Mouse (Mus musculus) kidney, adult 2 months (tissue): ENCODE measurements at regions not wholly inside any gene's neighbourhood (a gene's known extent, or its start where the extent isn't known, plus 50 kb on each side); places are given as distances from the start of the nearest gene placed in this dataset.

Experiments used
- DNase-seq: peaks from one replicate; pipeline ENCODE4 v3.0.0; 2021
- H3K27ac ChIP-seq: fragments of 200-500 bp; 2 replicates; pipeline ENCODE4 v1.5.1; 2012; ENCODE audit warnings: low read depth, low read length, control low read depth, inconsistent platforms; ENCODE audit not compliant: insufficient read depth
- H3K27me3 ChIP-seq: fragments of 200-500 bp; replicated peaks from 2 replicates; pipeline ENCODE4 v1.6.1; 2012; ENCODE audit warnings: mild to moderate bottlenecking, moderate library complexity, low read length, inconsistent platforms; ENCODE audit not compliant: control insufficient read depth, insufficient read depth
- H3K36me3 ChIP-seq: fragments of 200-500 bp; 2 replicates; pipeline ENCODE4 v1.6.1; 2012; ENCODE audit warnings: mild to moderate bottlenecking, moderate library complexity, low read length, inconsistent platforms; ENCODE audit not compliant: control insufficient read depth, insufficient read depth
- H3K4me1 ChIP-seq: fragments of 200-500 bp; 2 replicates; pipeline ENCODE4 v1.6.1; 2011; ENCODE audit warnings: low read length; ENCODE audit not compliant: control insufficient read depth, insufficient read depth
- H3K4me3 ChIP-seq: fragments of 200-500 bp; 2 replicates; pipeline ENCODE4 v1.5.1; 2011; ENCODE audit warnings: mild to moderate bottlenecking, low read depth, low read length, control low read depth; ENCODE audit not compliant: insufficient read depth
- CTCF ChIP-seq: fragments of 200-500 bp; conservative IDR thresholded peaks from 2 replicates; pipeline ENCODE4 v1.5.1; 2011; ENCODE audit warnings: low read depth, mild to moderate bottlenecking, control low read depth, low read length, moderate library complexity, mixed read lengths; ENCODE audit not compliant: insufficient read depth, insufficient read length
- POLR2A ChIP-seq: fragments of 200-500 bp; IDR thresholded peaks from one replicate; pipeline ENCODE4 v1.6.1; 2011; ENCODE audit warnings: low read depth, low read length, control low read depth
- WGBS: fragments of 180-500 bp; shearing (Covaris S2); methylation state at CpG from one replicate; pipeline ENCODE4 v1.1.7; 2018; 5-methylcytosine and 5-hydroxymethylcytosine counted together

GRCm38 (mm10) chr15:62091746-62092659 lies 1169.2 kb upstream of the A1bg start:
- H3K36me3 ChIP-seq = no peaks in the 10 kb centered on the region
- H3K27ac ChIP-seq = no peak overlapping the region
- no peak for DNase-seq
- no peak for TF ChIP-seq POLR2A
- TF ChIP-seq CTCF = no peak
- 75% methylated on average over 12 of the region's 12 CpGs for WGBS
- no peaks in the 10 kb centered on the region for H3K4me1 ChIP-seq
- no peaks in the 10 kb centered on the region for H3K27me3 ChIP-seq
- no peak overlapping the region for H3K4me3 ChIP-seq

DNA sequence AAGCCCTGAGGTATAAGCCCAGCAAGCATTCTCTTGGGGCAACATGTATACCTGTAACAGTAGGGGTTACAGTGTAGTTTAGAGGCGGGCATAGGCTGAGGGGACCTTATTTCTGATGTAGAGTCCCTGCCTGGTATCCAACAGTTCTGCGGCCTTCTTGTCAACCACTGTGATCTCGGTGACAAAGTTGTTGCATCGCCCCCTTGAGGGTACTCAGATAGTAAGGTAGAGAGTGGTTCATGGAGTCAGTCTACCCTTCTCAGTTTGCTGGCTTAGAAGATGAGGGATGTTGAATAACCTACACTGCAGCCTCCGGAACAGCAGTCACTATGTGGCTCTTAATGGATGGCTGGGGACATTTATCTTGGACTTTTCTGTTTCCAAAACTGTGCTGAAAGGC lies 1168.3 kb upstream of the A1bg start:
- Histone ChIP-seq H3K27ac (no peak overlapping the region), H3K36me3 (no peaks in the 10 kb centered on the region), H3K4me1 (no peaks in the 10 kb centered on the region), H3K27me3 (no peaks in the 10 kb centered on the region), H3K4me3 (no peak overlapping the region)
- TF ChIP-seq POLR2A = no peak
- TF ChIP-seq CTCF = no peak
- DNase-seq = no peak
- 98% methylated on average over 5 of the region's 5 CpGs for WGBS

- peak; percentile 61 for DNase-seq
- Histone ChIP-seq H3K27ac (no peak overlapping the region), H3K36me3 (no peaks in the 10 kb centered on the region), H3K4me1 (no peaks in the 10 kb centered on the region), H3K27me3 (no peaks in the 10 kb centered on the region), H3K4me3 (no peak overlapping the region)
- WGBS = 76% methylated on average over 4 of the region's 4 CpGs
- TF ChIP-seq POLR2A (no peak), CTCF (no peak)
Observed at GRCm38 (mm10) chr15:62088341-62088740, 1165.5 kb upstream of the A1bg start.

DNA sequence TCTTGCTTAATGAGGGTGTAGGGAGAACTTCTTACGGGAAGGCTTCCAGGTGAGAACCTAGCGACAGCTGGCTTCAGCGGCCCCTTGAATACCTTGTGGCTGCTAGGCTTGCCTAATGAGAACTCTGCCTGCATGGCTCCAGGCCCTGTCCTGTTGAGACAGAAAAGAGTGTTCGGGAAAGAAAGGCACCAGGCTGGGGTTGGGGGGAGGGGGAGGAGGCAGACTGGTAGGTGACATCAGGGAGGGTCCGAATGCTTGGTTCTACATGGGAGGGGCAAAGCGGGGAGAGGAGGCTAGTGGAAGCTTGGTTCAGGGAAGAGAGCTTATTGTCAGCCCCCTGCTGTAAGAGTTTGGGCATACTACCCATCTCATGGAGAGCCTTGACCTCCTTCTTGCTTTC lies 1164.9 kb upstream of the A1bg start:
- Histone ChIP-seq H3K27ac (no peak overlapping the region), H3K27me3 (no peaks in the 10 kb centered on the region), H3K36me3 (no peaks in the 10 kb centered on the region), H3K4me3 (no peak overlapping the region), H3K4me1 (no peaks in the 10 kb centered on the region)
- TF ChIP-seq CTCF = no peak
- no peak for TF ChIP-seq POLR2A
- WGBS = 71% methylated on average over 6 of the region's 6 CpGs
- DNase-seq = peak; percentile 17

- Histone ChIP-seq H3K36me3 (no peaks in the 10 kb centered on the region), H3K27me3 (no peaks in the 10 kb centered on the region), H3K27ac (no peak overlapping the region), H3K4me1 (no peaks in the 10 kb centered on the region), H3K4me3 (no peak overlapping the region)
- no peak for TF ChIP-seq POLR2A
- no peak for DNase-seq
- WGBS = 95% methylated on average over 3 of the region's 3 CpGs
Observed at GRCm38 (mm10) chr15:62086037-62086436, 1163.2 kb upstream of the A1bg start.

- Histone ChIP-seq H3K4me1 (peaks cover 4% of the 10 kb centered on the region; the same call in 1 of the 2 replicates), H3K4me3 (no peak overlapping the region), H3K36me3 (no peaks in the 10 kb centered on the region), H3K27ac (no peak overlapping the region), H3K27me3 (no peaks in the 10 kb centered on the region)
- DNase-seq = no peak
- WGBS = 88% methylated on average over 3 of the region's 3 CpGs
- TF ChIP-seq CTCF (no peak), POLR2A (no peak)
Observed at GRCm38 (mm10) chr15:62083347-62083746, 1160.5 kb upstream of the A1bg start.

- no peaks in the 10 kb centered on the region for H3K36me3 ChIP-seq
- H3K27ac ChIP-seq = no peak overlapping the region
- H3K27me3 ChIP-seq = no peaks in the 10 kb centered on the region
- DNase-seq = no peak
- no peak overlapping the region for H3K4me3 ChIP-seq
- H3K4me1 ChIP-seq = peaks cover 4% of the 10 kb centered on the region; the same call in 1 of the 2 replicates
- no peak for TF ChIP-seq CTCF
- no peak for TF ChIP-seq POLR2A
- 99% methylated on average over 2 of the region's 2 CpGs for WGBS
Observed at GRCm38 (mm10) chr15:62082539-62082938, 1159.7 kb upstream of the A1bg start.
